Mouse (Mus musculus): ENCODE data around the gene Cdca5. TPM values are rescaled to one million over a fixed set of nuclear protein-coding genes. Genes with fewer than 3 reads are reported as not detected.

Gene Cdca5
- total RNA-seq, 2 experiments from 2014 or later: 0.99 to 1.0 TPM

- no peak for DNase-seq (ENCODE audit: low spot score in 2 of 2)
These were observed 55.5 kb downstream of the Cdca5 start for GRCm38 (mm10) chr19:6140374-6140677.

- DNase-seq (ENCODE audit: low spot score in 2 of 2): peak; percentile 94 to 96
These were observed 56.1 kb downstream of the Cdca5 start, which contains the start of gene Batf2 for GRCm38 (mm10) chr19:6140678-6141393. Batf2 (plus strand) TSS chr19:6140983.

- peak; percentile 83 to 92 for DNase-seq (ENCODE audit: low spot score in 2 of 2)
These were observed 56.6 kb downstream of the Cdca5 start, which contains the start of gene Arl2 for GRCm38 (mm10) chr19:6141394-6141749. Arl2 (minus strand) TSS chr19:6141548.

Small RNA genes within 50 kb of the gene (microRNA-seq; reads per million reads assigned to microRNA genes)
- 5.4 to 5.9 reads per million in 2 experiments for gene Mir6988

Other genes starting within 250 kb of the Cdca5 start
- gene Frmd8, start 209.7 kb upstream of the Cdca5 start, total RNA-seq (2021): 10 to 100 TPM; 19.8 to 20.1 TPM
- 1 to 10 TPM; 3.6 to 3.7 TPM for gene Slc25a45, start 207.2 kb upstream of the Cdca5 start, total RNA-seq (2021)
- gene Tigd3, start 190.8 kb upstream of the Cdca5 start, total RNA-seq (2021): 1 to 10 TPM; 3.4 to 4.2 TPM
- 10 to 100 TPM; 78.1 to 92.3 TPM for gene Dpf2, start 172.0 kb upstream of the Cdca5 start, total RNA-seq (2021)
- 1 to 10 TPM; 4.7 to 5.7 TPM for gene Cdc42ep2, start 160.2 kb upstream of the Cdca5 start, total RNA-seq (2021)
- 1 to 10 TPM; 8.0 to 10.0 TPM for gene Pola2, start 120.8 kb upstream of the Cdca5 start, total RNA-seq (2021)
- not detected for gene Slc22a20, start 98.8 kb upstream of the Cdca5 start, total RNA-seq (2021)
- gene Capn1, start 69.1 kb upstream of the Cdca5 start, total RNA-seq (2021): 10 to 100 TPM; 21.3 to 23.1 TPM
- gene Syvn1, start 38.4 kb upstream of the Cdca5 start, total RNA-seq (2021): 10 to 100 TPM; 42.5 to 45.3 TPM
- 10 to 100 TPM; 39.9 to 50.8 TPM for gene Mrpl49, start 27.2 kb upstream of the Cdca5 start, total RNA-seq (2021)
- 100 to 1,000 TPM; 583 to 634 TPM for gene Fau, start 27.1 kb upstream of the Cdca5 start, total RNA-seq (2021)
- gene Znhit2, start 23.8 kb upstream of the Cdca5 start, total RNA-seq (2021): 10 to 100 TPM; 39.5 to 41.2 TPM
- 10 to 100 TPM; 40.1 to 44.2 TPM for gene Tm7sf2, start 16.6 kb upstream of the Cdca5 start, total RNA-seq (2021)
- gene Vps51, start 7.8 kb upstream of the Cdca5 start, total RNA-seq (2021): 10 to 100 TPM; 84.3 to 95.9 TPM
- not detected for gene Tmem262, start 5.0 kb upstream of the Cdca5 start, total RNA-seq (2021)
- gene Gm28374, start 2.7 kb upstream of the Cdca5 start, total RNA-seq (2021): 1 to 10 TPM in 1 of 2 experiments, under 1 TPM in 1; 0.57 to 1.5 TPM
- 10 to 100 TPM; 33.1 to 33.7 TPM for gene Zfpl1, start within 50 bp of the Cdca5 start, total RNA-seq (2021)
- gene AC131692.1, start 9.4 kb downstream of the Cdca5 start, total RNA-seq (2021): not detected
- gene Naaladl1, start 20.8 kb downstream of the Cdca5 start, total RNA-seq (2021): not detected
- gene Sac3d1, start 33.7 kb downstream of the Cdca5 start, total RNA-seq (2021): 10 to 100 TPM; 16.8 to 18.2 TPM
- gene Snx15, start 43.3 kb downstream of the Cdca5 start, total RNA-seq (2021): 10 to 100 TPM; 42.3 to 43.7 TPM
- under 1 TPM in 1 of 2 experiments, not detected in 1; 0.39 TPM for gene Batf2, start 56.0 kb downstream of the Cdca5 start, total RNA-seq (2021)
- 10 to 100 TPM; 63.2 to 65.9 TPM for gene Arl2, start 56.6 kb downstream of the Cdca5 start, total RNA-seq (2021)
- gene Majin, start 99.4 kb downstream of the Cdca5 start, total RNA-seq (2021): not detected
- not detected for gene Gpha2, start 141.4 kb downstream of the Cdca5 start, total RNA-seq (2021)
- 100 to 1,000 TPM; 158 to 170 TPM for gene Ppp2r5b, start 150.9 kb downstream of the Cdca5 start, total RNA-seq (2021)
- 10 to 100 TPM; 35.9 to 38.2 TPM for gene Atg2a, start 156.7 kb downstream of the Cdca5 start, total RNA-seq (2021)
- 10 to 100 TPM; 68.8 to 79.0 TPM for gene Ehd1, start 191.7 kb downstream of the Cdca5 start, total RNA-seq (2021)
- 1 to 10 TPM; 4.9 to 5.6 TPM for gene Cdc42bpg, start 221.5 kb downstream of the Cdca5 start, total RNA-seq (2021)
- 10 to 100 TPM; 66.4 to 68.2 TPM for gene Men1, start 250.0 kb downstream of the Cdca5 start, total RNA-seq (2021)